Comparison of ENCODE assay signal across 10 mouse cellular contexts in the genomic region with DNA sequence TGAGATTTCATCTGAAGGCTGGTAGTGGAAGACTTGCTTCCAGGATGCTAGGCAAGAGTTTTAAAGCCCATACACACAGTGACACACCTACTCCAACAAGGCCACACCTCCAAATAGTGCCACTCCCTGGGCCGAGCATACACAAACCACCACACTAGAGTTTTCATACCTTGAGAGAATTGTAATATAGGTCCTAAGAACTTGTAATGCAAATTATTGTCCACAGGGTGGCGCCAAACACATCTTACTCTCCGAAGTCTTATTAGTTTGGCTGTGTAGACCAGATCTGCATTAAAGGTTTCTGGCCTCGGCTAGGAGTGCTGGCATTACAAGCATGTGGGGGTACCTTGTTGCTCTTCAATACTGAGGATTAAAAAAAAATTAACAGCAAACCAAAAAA. TPM values are rescaled to one million over a fixed set of nuclear protein-coding genes. Genes with fewer than 3 reads are reported as not detected.
DNase-seq lines count a peak whose midpoint lies in the region; ATAC-seq lines count a peak whose summit lies in the region.
"Had no signal": no experiment of that assay in that cellular context is flagged by ENCODE, and none has a peak within 500 bp of the region (broad histone marks: within the 10 kb centered on the region; RNA-seq: fewer than 3 reads in every experiment).

No protein-coding gene starts in this region.

- peaks cover 14% of the 10 kb centered on the region for H3K36me3 ChIP-seq in intestine, embryonic 16.5 days (ENCODE audit: control insufficient read depth, insufficient read depth, low read length)
- H3K36me3 ChIP-seq in midbrain, embryonic 13.5 days = peaks cover 26% of the 10 kb centered on the region

- no peaks in the 10 kb centered on the region for H3K9me3 ChIP-seq in intestine, embryonic 16.5 days (ENCODE audit: control insufficient read depth, low read length)
- no peaks in the 10 kb centered on the region for H3K9me3 ChIP-seq in midbrain, embryonic 13.5 days

- intact Hi-C loops in left cerebral cortex, postnatal 25 days (cut with DNase I) = loop anchor here (1.0 to 5.0 kb wide), 2 partner anchors 41 to 94 kb away; no protein-coding TSS in a partner anchor

- no peak overlapping the region for H3K4me3 ChIP-seq in intestine, embryonic 16.5 days (ENCODE audit: low read length)
- H3K4me3 ChIP-seq in midbrain, embryonic 13.5 days (replicated peaks) = no peak overlapping the region
- H3K4me3 ChIP-seq: erythroblast, embryonic 14.5 days; myocyte had no signal

- DNase-seq in urinary bladder, postnatal 25 days (ENCODE audit: low spot score) = peak; percentile 60
- no peak for DNase-seq in urinary bladder, adult 2 months (ENCODE audit: low spot score)
- peak; percentile 48 for DNase-seq in cerebellum, adult 11-12 months
- peak; percentile 77 for DNase-seq in forelimb bud, embryonic 11.5 days (ENCODE audit: low read depth, low spot score)
- peak; percentile 77 to 78 for DNase-seq in left cerebral cortex, postnatal 25 days (ENCODE audit: low spot score in 2 of 2)
- DNase-seq in spleen, postnatal 10 days (ENCODE audit: low spot score in 2 of 2) = peak; percentile 16 to 63

- H3K4me1 ChIP-seq in intestine, embryonic 16.5 days (ENCODE audit: control insufficient read depth, insufficient read depth, low read length) = no peaks in the 10 kb centered on the region
- no peaks in the 10 kb centered on the region for H3K4me1 ChIP-seq in midbrain, embryonic 13.5 days (replicated peaks)

- WGBS in intestine, embryonic 16.5 days = 7% methylated on average over 4 of the region's 4 CpGs
- 14% methylated on average over 4 of the region's 4 CpGs for WGBS in midbrain, embryonic 13.5 days

- peak; percentile 28; the same call in 1 of the 2 replicates for ATAC-seq in intestine, embryonic 16.5 days
- peak; percentile 74 for ATAC-seq in midbrain, embryonic 13.5 days

- no peak overlapping the region for H3K27ac ChIP-seq in intestine, embryonic 16.5 days (ENCODE audit: low read length)
- H3K27ac ChIP-seq in midbrain, embryonic 13.5 days = no peak overlapping the region

- H3K27me3 ChIP-seq in intestine, embryonic 16.5 days (replicated peaks; ENCODE audit: control insufficient read depth, insufficient read depth, low read length) = no peaks in the 10 kb centered on the region
- no peaks in the 10 kb centered on the region for H3K27me3 ChIP-seq in midbrain, embryonic 13.5 days

- H3K4me2 ChIP-seq in intestine, embryonic 16.5 days (ENCODE audit: low read depth, low read length) = no peak overlapping the region
- no peak overlapping the region for H3K4me2 ChIP-seq in midbrain, embryonic 13.5 days (replicated peaks)

- H3K9ac ChIP-seq in intestine, embryonic 16.5 days (ENCODE audit: low read depth, low read length) = no peak overlapping the region
- no peak overlapping the region for H3K9ac ChIP-seq in midbrain, embryonic 13.5 days (replicated peaks)

RNA-seq across cellular contexts. Expression of a gene that starts 17.7 kb away (rescaled TPM):
- 0.50 and 0.75 TPM in 2 replicates for polyA plus RNA-seq in urinary bladder, adult 2 months (2012; rRNA removed)
- polyA plus RNA-seq in intestine, embryonic 16.5 days (2015; fragmentation: Nextera tagmentation; extraction: Ambion mirVana) = 2.1 and 2.3 TPM in 2 replicates
- total RNA-seq in left cerebral cortex, postnatal 25 days (2021) = under 1 TPM; 0.30 to 0.62 TPM
- 0.23 and 0.65 TPM in 2 replicates for polyA plus RNA-seq in midbrain, embryonic 13.5 days (2015; fragmentation: Nextera tagmentation; extraction: Ambion mirVana)
- polyA plus RNA-seq: erythroblast, embryonic 14.5 days had no signal

RNA-seq across cellular contexts. Expression of a gene that starts 37.3 kb away (rescaled TPM):
- polyA plus RNA-seq in urinary bladder, adult 2 months (2012; rRNA removed) = 22.6 TPM in 2 replicates
- 10.1 and 11.3 TPM in 2 replicates for polyA plus RNA-seq in intestine, embryonic 16.5 days (2015; fragmentation: Nextera tagmentation; extraction: Ambion mirVana)
- total RNA-seq in left cerebral cortex, postnatal 25 days (2021) = 10 to 100 TPM; 16.2 to 22.1 TPM
- polyA plus RNA-seq in midbrain, embryonic 13.5 days (2015; fragmentation: Nextera tagmentation; extraction: Ambion mirVana) = 17.8 and 19.6 TPM in 2 replicates

RNA-seq across cellular contexts. Expression of a gene that starts 44.4 kb away (rescaled TPM):
- 12.9 and 18.6 TPM in 2 replicates for polyA plus RNA-seq in urinary bladder, adult 2 months (2012; rRNA removed)
- polyA plus RNA-seq in intestine, embryonic 16.5 days (2015; fragmentation: Nextera tagmentation; extraction: Ambion mirVana) = 85.9 and 95.7 TPM in 2 replicates
- 10 to 100 TPM; 15.7 to 17.2 TPM for total RNA-seq in left cerebral cortex, postnatal 25 days (2021)
- 132 and 136 TPM in 2 replicates for polyA plus RNA-seq in midbrain, embryonic 13.5 days (2015; fragmentation: Nextera tagmentation; extraction: Ambion mirVana)

RNA-seq across cellular contexts. Expression of a gene that starts 44.5 kb away (rescaled TPM):
- polyA plus RNA-seq in urinary bladder, adult 2 months (2012; rRNA removed) = 4.7 and 5.0 TPM in 2 replicates
- polyA plus RNA-seq in intestine, embryonic 16.5 days (2015; fragmentation: Nextera tagmentation; extraction: Ambion mirVana) = 21.2 and 21.8 TPM in 2 replicates
- total RNA-seq in left cerebral cortex, postnatal 25 days (2021) = 1 to 10 TPM; 1.3 to 2.1 TPM
- polyA plus RNA-seq in midbrain, embryonic 13.5 days (2015; fragmentation: Nextera tagmentation; extraction: Ambion mirVana) = 17.8 and 19.7 TPM in 2 replicates

RNA-seq across cellular contexts. Expression of a gene that starts 56.9 kb away (rescaled TPM):
- polyA plus RNA-seq in urinary bladder, adult 2 months (2012; rRNA removed) = 0.10 TPM in 1 of 2 replicates, not detected in the other
- polyA plus RNA-seq in intestine, embryonic 16.5 days (2015; fragmentation: Nextera tagmentation; extraction: Ambion mirVana) = 0.22 TPM in 1 of 2 replicates, not detected in the other
- under 1 TPM; 0.64 to 0.82 TPM for total RNA-seq in left cerebral cortex, postnatal 25 days (2021)
- polyA plus RNA-seq in midbrain, embryonic 13.5 days (2015; fragmentation: Nextera tagmentation; extraction: Ambion mirVana) = 0.44 and 0.63 TPM in 2 replicates
